Mouse (Mus musculus): Measurements from ENCODE around the gene Lhfp. TPM values are rescaled to one million over a fixed set of nuclear protein-coding genes. Genes with fewer than 3 reads are reported as not detected.

Gene Lhfp
- total and polyA plus RNA-seq, 2 experiments from 2014 or later: 49.3 to 59.7 TPM

GRCm38 (mm10) chr3:52999996-53000395 lies 41.3 kb upstream of the Lhfp start:
- WGBS: 88% methylated on average over 3 of the region's 3 CpGs
- Histone ChIP-seq H3K4me2 (ENCODE audit: low read depth, low read length, poor library complexity, severe bottlenecking) (no peak overlapping the region), H3K9ac (replicated peaks; ENCODE audit: low read length, poor library complexity, severe bottlenecking) (no peak overlapping the region), H3K27me3 (ENCODE audit: insufficient read depth, low read length) (no peaks in the 10 kb centered on the region), H3K4me3 (ENCODE audit: low read depth, low read length) (no peak overlapping the region), H3K9me3 (ENCODE audit: low read length) (no peaks in the 10 kb centered on the region), H3K27ac (ENCODE audit: low read depth, low read length) (no peak overlapping the region), H3K4me1 (ENCODE audit: insufficient read depth, low read length) (no peaks in the 10 kb centered on the region), H3K36me3 (ENCODE audit: insufficient read depth, low read length) (peaks cover 65% of the 10 kb centered on the region)
- ATAC-seq (ENCODE audit: low FRiP score): no peak
- no peak for DNase-seq (ENCODE audit: low spot score)
- TF ChIP-seq CTCF (IDR thresholded peaks at IDR 0.05): no peak

- no peak for DNase-seq (ENCODE audit: low spot score)
- no peak overlapping the region for H3K4me2 ChIP-seq (ENCODE audit: low read depth, low read length, poor library complexity, severe bottlenecking)
- 76% methylated on average over 6 of the region's 6 CpGs for WGBS
- H3K4me1 ChIP-seq (ENCODE audit: insufficient read depth, low read length): no peaks in the 10 kb centered on the region
- ATAC-seq (ENCODE audit: low FRiP score): no peak
- peaks cover 61% of the 10 kb centered on the region for H3K36me3 ChIP-seq (ENCODE audit: insufficient read depth, low read length)
- no peak for TF ChIP-seq CTCF (IDR thresholded peaks at IDR 0.05)
- H3K9me3 ChIP-seq (ENCODE audit: low read length): no peaks in the 10 kb centered on the region
- H3K4me3 ChIP-seq (ENCODE audit: low read depth, low read length): no peak overlapping the region
- no peak overlapping the region for H3K9ac ChIP-seq (replicated peaks; ENCODE audit: low read length, poor library complexity, severe bottlenecking)
- H3K27me3 ChIP-seq (ENCODE audit: insufficient read depth, low read length): no peaks in the 10 kb centered on the region
- no peak overlapping the region for H3K27ac ChIP-seq (ENCODE audit: low read depth, low read length)
These were observed 39.3 kb upstream of the Lhfp start for GRCm38 (mm10) chr3:53002076-53002475.

GRCm38 (mm10) chr3:53004406-53005114 lies 36.8 kb upstream of the Lhfp start:
- no peak overlapping the region for H3K27ac ChIP-seq (ENCODE audit: low read depth, low read length)
- no peak overlapping the region for H3K4me3 ChIP-seq (ENCODE audit: low read depth, low read length)
- H3K27me3 ChIP-seq (ENCODE audit: insufficient read depth, low read length): no peaks in the 10 kb centered on the region
- no peak overlapping the region for H3K4me2 ChIP-seq (ENCODE audit: low read depth, low read length, poor library complexity, severe bottlenecking)
- 0 out of 2 replicates have a peak, but pooled peaks have one; percentile 52 for ATAC-seq (ENCODE audit: low FRiP score)
- TF ChIP-seq CTCF (IDR thresholded peaks at IDR 0.05): peak; percentile 87
- H3K36me3 ChIP-seq (ENCODE audit: insufficient read depth, low read length): peaks cover 55% of the 10 kb centered on the region
- WGBS: 69% methylated on average over 2 of the region's 2 CpGs
- no peaks in the 10 kb centered on the region for H3K4me1 ChIP-seq (ENCODE audit: insufficient read depth, low read length)
- DNase-seq (ENCODE audit: low spot score): peak; percentile 83
- no peaks in the 10 kb centered on the region for H3K9me3 ChIP-seq (ENCODE audit: low read length)
- H3K9ac ChIP-seq (replicated peaks; ENCODE audit: low read length, poor library complexity, severe bottlenecking): no peak overlapping the region

- WGBS: 93% methylated on average over 8 of the region's 8 CpGs
- Histone ChIP-seq H3K9me3 (ENCODE audit: low read length) (no peaks in the 10 kb centered on the region), H3K36me3 (ENCODE audit: insufficient read depth, low read length) (peaks cover 32% of the 10 kb centered on the region), H3K27ac (ENCODE audit: low read depth, low read length) (no peak overlapping the region), H3K4me2 (ENCODE audit: low read depth, low read length, poor library complexity, severe bottlenecking) (no peak overlapping the region), H3K4me3 (ENCODE audit: low read depth, low read length) (no peak overlapping the region), H3K9ac (replicated peaks; ENCODE audit: low read length, poor library complexity, severe bottlenecking) (no peak overlapping the region), H3K4me1 (ENCODE audit: insufficient read depth, low read length) (no peaks in the 10 kb centered on the region), H3K27me3 (ENCODE audit: insufficient read depth, low read length) (no peaks in the 10 kb centered on the region)
- DNase-seq (ENCODE audit: low spot score): no peak
- no peak for TF ChIP-seq CTCF (IDR thresholded peaks at IDR 0.05)
- no peak for ATAC-seq (ENCODE audit: low FRiP score)
These were observed 33.9 kb upstream of the Lhfp start for GRCm38 (mm10) chr3:53007411-53007810.

GRCm38 (mm10) chr3:53016436-53017340 lies 24.6 kb upstream of the Lhfp start, which contains the start of gene Cog6:
Gene Cog6, minus strand, starts transcription at chr3:53017237.
- Histone ChIP-seq H3K9me3 (ENCODE audit: low read length) (no peaks in the 10 kb centered on the region), H3K36me3 (ENCODE audit: insufficient read depth, low read length) (peaks cover 12% of the 10 kb centered on the region), H3K9ac (replicated peaks; ENCODE audit: low read length, poor library complexity, severe bottlenecking) (peak within 1 kb of the TSS; percentile 78), H3K4me1 (ENCODE audit: insufficient read depth, low read length) (peaks cover 4% of the 10 kb centered on the region; the same call in 1 of the 2 replicates), H3K27ac (ENCODE audit: low read depth, low read length) (peak within 1 kb of the TSS; percentile 69), H3K4me3 (ENCODE audit: low read depth, low read length) (peak within 1 kb of the TSS; percentile 81), H3K4me2 (ENCODE audit: low read depth, low read length, poor library complexity, severe bottlenecking) (peak within 1 kb of the TSS; percentile 71), H3K27me3 (ENCODE audit: insufficient read depth, low read length) (no peaks in the 10 kb centered on the region)
- peak; percentile 95 for DNase-seq (ENCODE audit: low spot score)
- peak; percentile 92 for ATAC-seq (ENCODE audit: low FRiP score)
- TF ChIP-seq CTCF (IDR thresholded peaks at IDR 0.05): no peak
- WGBS: 5% methylated on average over 53 of the region's 53 CpGs

- H3K4me3 ChIP-seq (ENCODE audit: low read depth, low read length): no peak overlapping the region
- 79% methylated on average over 4 of the region's 4 CpGs for WGBS
- no peak for TF ChIP-seq CTCF (IDR thresholded peaks at IDR 0.05)
- ATAC-seq (ENCODE audit: low FRiP score): no peak
- no peak overlapping the region for H3K9ac ChIP-seq (replicated peaks; ENCODE audit: low read length, poor library complexity, severe bottlenecking)
- no peaks in the 10 kb centered on the region for H3K4me1 ChIP-seq (ENCODE audit: insufficient read depth, low read length)
- H3K27ac ChIP-seq (ENCODE audit: low read depth, low read length): no peak overlapping the region
- no peaks in the 10 kb centered on the region for H3K27me3 ChIP-seq (ENCODE audit: insufficient read depth, low read length)
- no peaks in the 10 kb centered on the region for H3K36me3 ChIP-seq (ENCODE audit: insufficient read depth, low read length)
- H3K4me2 ChIP-seq (ENCODE audit: low read depth, low read length, poor library complexity, severe bottlenecking): no peak overlapping the region
- H3K9me3 ChIP-seq (ENCODE audit: low read length): no peaks in the 10 kb centered on the region
- no peak for DNase-seq (ENCODE audit: low spot score)
These were observed 14.0 kb upstream of the Lhfp start for GRCm38 (mm10) chr3:53027333-53027732.

Measured in midbrain, postnatal 0 days (tissue).